Mouse (Mus musculus) lung, embryonic 14.5 days (tissue): Measurements from ENCODE around the gene Polr2h. TPM values are rescaled to one million over a fixed set of nuclear protein-coding genes. Genes with fewer than 3 reads are reported as not detected.
A peak's percentile ranks its signal among the peaks of the same experiment; 100 is the strongest.

Experiments
- ATAC-seq: fragments of 200-750 bp; cut with Nextera tagmentation; 2 replicates; pipeline ENCODE4 v1.8.0; 2017; ENCODE audit warnings: mild to moderate bottlenecking, moderate TSS enrichment, moderate library complexity; ENCODE audit not compliant: insufficient read depth
- DNase-seq: peaks from one replicate; pipeline ENCODE4 v3.0.0-alpha.2; 2015
- H3K27ac ChIP-seq: fragments of 300-500 bp; sonication (generic); 2 replicates; pipeline ENCODE4 v1.5.1; 2014; ENCODE audit warnings: low read depth, mild to moderate bottlenecking, moderate library complexity
- H3K27me3 ChIP-seq: fragments of 300-500 bp; sonication (generic); 2 replicates; pipeline ENCODE4 v1.6.1; 2014; ENCODE audit warnings: low read length, control low read depth; ENCODE audit not compliant: insufficient read depth
- H3K36me3 ChIP-seq: fragments of 300-500 bp; sonication (generic); 2 replicates; pipeline ENCODE4 v1.6.1; 2014; ENCODE audit warnings: control low read depth; ENCODE audit not compliant: insufficient read depth
- H3K4me1 ChIP-seq: fragments of 300-500 bp; sonication (generic); 2 replicates; pipeline ENCODE4 v1.6.1; 2014; ENCODE audit warnings: antibody characterized with exemption, control low read depth; ENCODE audit not compliant: insufficient read depth
- H3K4me2 ChIP-seq: fragments of 300-500 bp; sonication (generic); 2 replicates; pipeline ENCODE4 v1.6.1; 2014; ENCODE audit warnings: mild to moderate bottlenecking
- H3K4me3 ChIP-seq: fragments of 300-500 bp; sonication (generic); 2 replicates; pipeline ENCODE4 v1.5.1; 2014; ENCODE audit warnings: low read depth, low read length
- H3K9ac ChIP-seq: fragments of 300-500 bp; sonication (generic); 2 replicates; pipeline ENCODE4 v1.6.1; 2014
- H3K9me3 ChIP-seq: fragments of 300-500 bp; sonication (generic); 2 replicates; pipeline ENCODE4 v1.6.1; 2016; ENCODE audit warnings: low read depth, low read length, control low read depth
- CTCF ChIP-seq: IDR thresholded peaks from 2 replicates; pipeline ENCODE4 v1.5.1; 2016; ENCODE audit warnings: antibody characterized with exemption, low read depth
- WGBS: fragments of 180-500 bp; shearing (Covaris S2); extraction: QIAGEN DNeasy Blood & Tissue Kit; methylation state at CpG from one replicate; pipeline ENCODE4 v1.1.7; 2014; 5-methylcytosine and 5-hydroxymethylcytosine counted together
- polyA plus RNA-seq: library from polyadenylated mRNA; unstranded; fragments of >200 nt; fragmentation: Nextera tagmentation; extraction: Ambion mirVana; gene quantifications from 2 replicates; pipeline ENCODE4 v1.2.1, GENCODE M21; 2014

The Polr2h gene
- polyA plus RNA-seq, 1 experiment from 2014 or later, result 114 TPM

- H3K4me3 ChIP-seq, result no peak overlapping the region
- H3K9me3 ChIP-seq, result no peaks in the 10 kb centered on the region
- H3K4me2 ChIP-seq, result no peak overlapping the region
- no peak for ATAC-seq
- H3K27me3 ChIP-seq, result no peaks in the 10 kb centered on the region
- TF ChIP-seq CTCF, result no peak
- H3K9ac ChIP-seq, result no peak overlapping the region
- peaks cover 3% of the 10 kb centered on the region; the same call in 1 of the 2 replicates for H3K4me1 ChIP-seq
- no peaks in the 10 kb centered on the region; the same call in 1 of the 2 replicates for H3K36me3 ChIP-seq
- H3K27ac ChIP-seq, result no peak overlapping the region; the same call in 1 of the 2 replicates
- no peak for DNase-seq
- WGBS, result 55% methylated on average over 7 of the region's 7 CpGs
These were observed 16.1 kb upstream of the Polr2h start for GRCm38 (mm10) chr16:20701316-20701715.

DNA sequence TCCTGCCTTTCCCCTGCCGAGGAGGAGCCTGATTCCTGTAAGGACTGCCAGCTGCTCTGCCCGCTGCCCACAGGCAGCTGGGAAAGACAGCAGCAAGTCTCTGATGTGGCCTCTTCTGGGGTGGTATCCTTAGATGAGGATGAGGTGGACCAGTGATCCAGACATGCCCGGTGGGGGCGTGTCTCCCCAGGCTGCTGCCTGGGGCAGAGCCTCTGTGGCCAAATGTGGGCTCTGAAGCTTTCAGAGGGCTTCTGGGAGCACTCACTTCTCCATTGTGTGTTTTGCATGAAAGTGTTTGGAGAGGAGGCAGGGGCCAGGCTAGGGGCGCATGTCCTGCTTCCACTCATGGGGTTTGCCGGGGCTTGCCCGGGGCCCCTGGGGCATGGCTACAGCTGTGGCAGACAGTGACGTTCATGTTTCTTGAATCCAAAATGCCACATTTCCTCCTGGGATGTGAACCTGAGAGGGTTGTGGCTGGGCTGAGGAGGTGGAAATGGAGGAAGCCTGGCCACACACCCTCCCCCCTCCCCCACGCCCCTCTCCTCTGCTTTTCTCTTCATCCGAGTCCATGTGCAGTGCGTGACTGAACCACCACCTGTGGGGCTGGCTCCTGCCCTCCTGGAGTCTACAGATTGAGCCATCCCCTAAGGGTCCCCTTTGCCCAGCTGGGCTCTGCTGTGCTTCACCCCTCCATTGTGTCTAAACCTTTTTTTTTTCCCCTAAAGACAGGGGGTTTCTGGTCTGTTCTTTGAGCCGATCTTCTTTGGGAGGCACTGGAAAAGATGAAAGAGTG is 15.5 kb upstream of the Polr2h start:
- Histone ChIP-seq H3K4me3 (no peak overlapping the region), H3K27ac (no peak overlapping the region; the same call in 1 of the 2 replicates), H3K36me3 (peaks cover 3% of the 10 kb centered on the region; the same call in 1 of the 2 replicates), H3K27me3 (no peaks in the 10 kb centered on the region), H3K4me2 (0 out of 2 replicates have a peak overlapping the region, but pooled peaks have one; percentile 8), H3K9me3 (no peaks in the 10 kb centered on the region), H3K4me1 (peaks cover 3% of the 10 kb centered on the region; the same call in 1 of the 2 replicates), H3K9ac (no peak overlapping the region)
- DNase-seq (no peak), ATAC-seq (peak; percentile 52; the same call in 1 of the 2 replicates)
- WGBS, result 21% methylated on average over 12 of the region's 12 CpGs
- no peak for TF ChIP-seq CTCF

DNA sequence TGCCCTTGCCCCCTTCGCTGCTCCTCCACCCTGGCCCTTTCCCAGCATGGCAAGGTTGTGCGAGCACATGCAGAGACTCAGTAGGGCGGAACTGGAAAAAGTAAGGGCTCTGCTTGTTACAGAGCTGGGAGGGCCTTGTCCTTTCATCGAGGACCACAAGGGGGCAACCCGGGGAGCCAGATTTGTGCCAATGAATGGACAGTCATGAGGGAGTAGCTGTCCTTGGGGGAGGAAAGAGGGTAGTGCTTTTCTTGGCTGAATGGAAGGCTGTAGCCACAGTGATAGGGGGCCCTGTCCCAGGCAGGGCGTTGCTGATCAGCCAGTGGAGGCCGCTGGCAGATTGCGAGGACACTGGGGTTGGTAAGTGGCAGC is 15.0 kb upstream of the Polr2h start:
- Histone ChIP-seq H3K4me1 (peaks cover 3% of the 10 kb centered on the region; the same call in 1 of the 2 replicates), H3K4me2 (0 out of 2 replicates have a peak overlapping the region, but pooled peaks have one; percentile 8), H3K27ac (no peak overlapping the region), H3K27me3 (no peaks in the 10 kb centered on the region), H3K36me3 (peaks cover 5% of the 10 kb centered on the region; the same call in 1 of the 2 replicates), H3K4me3 (no peak overlapping the region), H3K9me3 (no peaks in the 10 kb centered on the region), H3K9ac (no peak overlapping the region)
- peak; percentile 82 for TF ChIP-seq CTCF
- 10% methylated on average over 8 of the region's 8 CpGs for WGBS
- peak; percentile 81 for ATAC-seq
- DNase-seq, result peak; percentile 88

GRCm38 (mm10) chr16:20703071-20703470 is 14.4 kb upstream of the Polr2h start:
- DNase-seq, result no peak
- no peak for ATAC-seq
- no peak for TF ChIP-seq CTCF
- Histone ChIP-seq H3K27ac (no peak overlapping the region), H3K9ac (no peak overlapping the region), H3K36me3 (peaks cover 11% of the 10 kb centered on the region; the same call in 1 of the 2 replicates), H3K4me3 (no peak overlapping the region), H3K4me1 (peaks cover 3% of the 10 kb centered on the region; the same call in 1 of the 2 replicates), H3K4me2 (no peak overlapping the region), H3K9me3 (no peaks in the 10 kb centered on the region), H3K27me3 (no peaks in the 10 kb centered on the region)
- WGBS, result 91% methylated on average over 10 of the region's 10 CpGs

- 87% methylated on average over 6 of the region's 6 CpGs for WGBS
- Histone ChIP-seq H3K4me1 (peaks cover 3% of the 10 kb centered on the region; the same call in 1 of the 2 replicates), H3K9me3 (no peaks in the 10 kb centered on the region), H3K4me2 (no peak overlapping the region), H3K27ac (no peak overlapping the region; the same call in 1 of the 2 replicates), H3K4me3 (no peak overlapping the region), H3K9ac (no peak overlapping the region), H3K27me3 (no peaks in the 10 kb centered on the region), H3K36me3 (peaks cover 14% of the 10 kb centered on the region; the same call in 1 of the 2 replicates)
- ATAC-seq, result no peak
- no peak for TF ChIP-seq CTCF
- no peak for DNase-seq
These were observed 13.6 kb upstream of the Polr2h start for GRCm38 (mm10) chr16:20703699-20704400.

GRCm38 (mm10) chr16:20705786-20706185 is 11.7 kb upstream of the Polr2h start:
- 79% methylated on average over 3 of the region's 3 CpGs for WGBS
- Histone ChIP-seq H3K27ac (no peak overlapping the region), H3K9ac (no peak overlapping the region)

More at GRCm38 (mm10) chr16:20705786-20706185, 11.7 kb upstream of the Polr2h start:
- H3K36me3 ChIP-seq, result peaks cover 20% of the 10 kb centered on the region; the same call in 1 of the 2 replicates
- DNase-seq (no peak), ATAC-seq (no peak)
- no peaks in the 10 kb centered on the region for H3K9me3 ChIP-seq
- no peak for TF ChIP-seq CTCF
- no peaks in the 10 kb centered on the region for H3K27me3 ChIP-seq
- peaks cover 3% of the 10 kb centered on the region; the same call in 1 of the 2 replicates for H3K4me1 ChIP-seq
- no peak overlapping the region for H3K4me3 ChIP-seq
- no peak overlapping the region for H3K4me2 ChIP-seq
